Comparison of ENCODE assay signal across 8 mouse cellular contexts in the genomic region with DNA sequence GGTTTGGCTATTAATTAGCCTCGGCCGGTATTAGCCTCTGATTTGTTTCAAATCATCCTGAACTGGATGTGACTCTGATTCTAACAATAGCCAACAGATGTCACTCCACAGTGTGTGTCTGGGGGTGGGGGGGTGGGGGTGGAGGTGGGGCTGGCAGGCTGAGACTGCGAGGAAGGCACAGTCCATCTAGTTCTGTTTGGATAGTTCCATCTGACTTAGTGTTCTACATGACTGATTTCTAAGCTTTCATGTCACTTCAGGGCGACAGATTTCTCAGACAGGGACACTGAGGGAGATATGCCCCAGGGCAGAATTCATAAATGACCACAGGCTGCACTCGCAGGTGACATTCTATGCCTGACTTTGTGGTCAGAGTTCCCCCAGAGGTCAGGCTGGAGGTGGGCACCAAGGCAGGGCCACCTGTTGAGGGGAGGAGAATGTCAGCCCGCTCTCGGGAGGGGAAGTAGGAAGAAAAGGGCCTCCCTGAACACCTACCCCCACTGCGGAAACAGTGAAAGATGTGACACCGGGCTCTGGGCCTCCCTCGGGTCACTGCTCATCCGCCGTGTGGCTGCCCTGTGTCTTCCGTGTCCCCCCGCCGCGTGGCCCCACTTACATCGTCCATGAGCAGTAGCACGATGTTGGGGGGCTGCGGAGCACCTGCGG. TPM values are rescaled to one million over a fixed set of nuclear protein-coding genes. Genes with fewer than 3 reads are reported as not detected.
A peak's percentile ranks its signal among the peaks of the same experiment; 100 is the strongest.
DNase-seq lines count a peak whose midpoint lies in the region; ATAC-seq and TF ChIP-seq lines count a peak whose summit lies in the region.

No protein-coding gene starts in this region.

- H3K27ac ChIP-seq in heart, embryonic 14.5 days (replicated peaks in 1 of 2; ENCODE audit: control insufficient read depth in 1 of 2, insufficient read depth in 1 of 2, low read depth in 2 of 2, low read length in 2 of 2), result peak overlapping the region; percentile 60 to 81
- H3K27ac ChIP-seq in forebrain, embryonic 16.5 days (ENCODE audit: low read length), result no peak overlapping the region; the same call in 1 of the 2 replicates
- no peak overlapping the region for H3K27ac ChIP-seq in liver, embryonic 14.5 days
- H3K27ac ChIP-seq in stomach, embryonic 16.5 days (ENCODE audit: low read length), result peak overlapping the region; percentile 82

- intact Hi-C loops in heart, postnatal 36 days (cut with DNase I), result loop anchor here (2.0 kb wide), 1 partner anchor 36 kb away; no protein-coding TSS in a partner anchor
- intact Hi-C loops in left cerebral cortex, postnatal 36 days (cut with DNase I), result no loop called here

- peak overlapping the region; percentile 69 to 81 for H3K4me3 ChIP-seq in heart, embryonic 14.5 days (ENCODE audit: control insufficient read depth in 1 of 2, insufficient read depth in 1 of 2, low read depth in 1 of 2, low read length in 2 of 2)
- H3K4me3 ChIP-seq in forebrain, embryonic 16.5 days (replicated peaks; ENCODE audit: low read length), result peak overlapping the region; percentile 62
- peak overlapping the region; percentile 61 to 78 for H3K4me3 ChIP-seq in liver, embryonic 14.5 days (ENCODE audit: insufficient read depth in 1 of 2, low read depth in 2 of 2, low read length in 2 of 2)
- H3K4me3 ChIP-seq in stomach, embryonic 16.5 days (replicated peaks; ENCODE audit: low read length), result peak overlapping the region; percentile 81

- ATAC-seq in heart, embryonic 14.5 days (ENCODE audit: insufficient number of reproducible peaks, insufficient read depth, low FRiP score, low read depth), result peak; percentile 12
- peak; percentile 11; the same call in 1 of the 2 replicates for ATAC-seq in forebrain, embryonic 16.5 days
- ATAC-seq in liver, embryonic 14.5 days (ENCODE audit: insufficient read depth), result no peak; the same call in 1 of the 2 replicates
- ATAC-seq in stomach, embryonic 16.5 days (ENCODE audit: insufficient read depth, low FRiP score), result no peak

- peaks cover 5 to 16% of the 10 kb centered on the region in 2 experiments for H3K4me1 ChIP-seq in heart, embryonic 14.5 days (ENCODE audit: control insufficient read depth in 2 of 2, insufficient read depth in 2 of 2, low read length in 2 of 2)
- peaks cover 16% of the 10 kb centered on the region for H3K4me1 ChIP-seq in forebrain, embryonic 16.5 days (replicated peaks; ENCODE audit: control insufficient read depth, insufficient read depth, low read length)
- peaks cover 7 to 13% of the 10 kb centered on the region in 2 experiments for H3K4me1 ChIP-seq in liver, embryonic 14.5 days (replicated peaks; ENCODE audit: control insufficient read depth in 2 of 2, insufficient read depth in 2 of 2, low read length in 1 of 2)
- peaks cover 15% of the 10 kb centered on the region; the same call in 1 of the 2 replicates for H3K4me1 ChIP-seq in stomach, embryonic 16.5 days (ENCODE audit: control insufficient read depth, insufficient read depth, low read length)

- H3K9ac ChIP-seq in heart, embryonic 14.5 days (ENCODE audit: low read length), result peak overlapping the region; percentile 84
- peak overlapping the region; percentile 58 for H3K9ac ChIP-seq in forebrain, embryonic 16.5 days (replicated peaks; ENCODE audit: low read depth, low read length)
- H3K9ac ChIP-seq in liver, embryonic 14.5 days (replicated peaks), result peak overlapping the region; percentile 60
- peak overlapping the region; percentile 83 for H3K9ac ChIP-seq in stomach, embryonic 16.5 days (ENCODE audit: low read length)

- H3K4me2 ChIP-seq in heart, embryonic 14.5 days (ENCODE audit: low read length), result peak overlapping the region; percentile 89
- peak overlapping the region; percentile 63 for H3K4me2 ChIP-seq in forebrain, embryonic 16.5 days (ENCODE audit: low read length)
- H3K4me2 ChIP-seq in liver, embryonic 14.5 days (ENCODE audit: low read depth), result peak overlapping the region; percentile 81
- H3K4me2 ChIP-seq in stomach, embryonic 16.5 days (ENCODE audit: low read depth, low read length), result peak overlapping the region; percentile 66

- H3K27me3 ChIP-seq in heart, embryonic 14.5 days (ENCODE audit: control insufficient read depth, insufficient read depth, low read length), result no peaks in the 10 kb centered on the region
- H3K27me3 ChIP-seq in forebrain, embryonic 16.5 days (replicated peaks; ENCODE audit: control insufficient read depth, insufficient read depth, low read length), result no peaks in the 10 kb centered on the region
- H3K27me3 ChIP-seq in liver, embryonic 14.5 days (ENCODE audit: control insufficient read depth, insufficient read depth, low read length), result no peaks in the 10 kb centered on the region
- H3K27me3 ChIP-seq in stomach, embryonic 16.5 days (ENCODE audit: control insufficient read depth, insufficient read depth, low read length), result no peaks in the 10 kb centered on the region

- 1% methylated on average over 20 of the region's 20 CpGs for WGBS in heart, embryonic 14.5 days
- WGBS in forebrain, embryonic 16.5 days, result 1% methylated on average over 20 of the region's 20 CpGs
- WGBS in liver, embryonic 14.5 days (ENCODE audit: insufficient replicate concordance), result 6% methylated on average over 20 of the region's 20 CpGs
- 6% methylated on average over 20 of the region's 20 CpGs for WGBS in stomach, embryonic 16.5 days

- TF ChIP-seq EP300 in liver, embryonic 14.5 days (IDR thresholded peaks at IDR 0.05; ENCODE audit: low read depth), result no peak

- H3K9me3 ChIP-seq in heart, embryonic 14.5 days (ENCODE audit: control insufficient read depth, low read length), result no peaks in the 10 kb centered on the region
- no peaks in the 10 kb centered on the region for H3K9me3 ChIP-seq in forebrain, embryonic 16.5 days (ENCODE audit: control insufficient read depth, low read length)
- no peaks in the 10 kb centered on the region for H3K9me3 ChIP-seq in liver, embryonic 14.5 days (ENCODE audit: control insufficient read depth, low read length)
- no peaks in the 10 kb centered on the region for H3K9me3 ChIP-seq in stomach, embryonic 16.5 days (replicated peaks; ENCODE audit: control insufficient read depth, low read length)

- DNase-seq in heart, postnatal 36 days, result no peak
- DNase-seq in ES-CJ7 (ENCODE audit: low read depth, low spot score), result peak; percentile 29
- no peak for DNase-seq in liver, embryonic 14.5 days (ENCODE audit: low read depth in 3 of 3, low spot score in 3 of 3)
- DNase-seq in left cerebral cortex, postnatal 36 days (ENCODE audit: low spot score in 2 of 2), result no peak
- no peak for DNase-seq in right cerebral cortex, postnatal 4 days

- peaks cover 18% of the 10 kb centered on the region for H3K36me3 ChIP-seq in heart, embryonic 14.5 days (ENCODE audit: control insufficient read depth, insufficient read depth, low read length)
- no peaks in the 10 kb centered on the region for H3K36me3 ChIP-seq in forebrain, embryonic 16.5 days (ENCODE audit: control insufficient read depth, insufficient read depth)
- H3K36me3 ChIP-seq in liver, embryonic 14.5 days (replicated peaks; ENCODE audit: control insufficient read depth, insufficient read depth, low read depth), result no peaks in the 10 kb centered on the region
- no peaks in the 10 kb centered on the region for H3K36me3 ChIP-seq in stomach, embryonic 16.5 days (ENCODE audit: control insufficient read depth, insufficient read depth, low read length)

- no peak for TF ChIP-seq CTCF in liver, embryonic 14.5 days (IDR thresholded peaks at IDR 0.05; ENCODE audit: low read depth)

RNA-seq across cellular contexts. Expression of gene Galns, which starts 0.5 kb away (rescaled TPM):
- 10.3 and 11.2 TPM in 2 replicates for polyA plus RNA-seq in heart, embryonic 14.5 days (2014; fragmentation: Nextera tagmentation; extraction: Ambion mirVana)
- 1 to 10 TPM; 3.1 to 3.5 TPM for total RNA-seq in heart, postnatal 36 days (2021)
- polyA plus RNA-seq in forebrain, embryonic 16.5 days (2015; fragmentation: Nextera tagmentation; extraction: Ambion mirVana), result 3.8 and 4.6 TPM in 2 replicates
- polyA plus RNA-seq in liver, embryonic 14.5 days (2012; rRNA removed), result 4.3 and 4.6 TPM in 2 replicates
- polyA plus RNA-seq in liver, embryonic 14.5 days (2014; fragmentation: Nextera tagmentation; extraction: Ambion mirVana), result 3.8 and 4.7 TPM in 2 replicates
- 14.7 and 14.8 TPM in 2 replicates for polyA plus RNA-seq in stomach, embryonic 16.5 days (2015; fragmentation: Nextera tagmentation; extraction: Ambion mirVana)
- 1 to 10 TPM; 8.8 to 9.2 TPM for total RNA-seq in left cerebral cortex, postnatal 36 days (2021)

RNA-seq across cellular contexts. Expression of gene Trappc2l, which starts 0.7 kb away (rescaled TPM):
- polyA plus RNA-seq in heart, embryonic 14.5 days (2014; fragmentation: Nextera tagmentation; extraction: Ambion mirVana), result 78.2 and 84.8 TPM in 2 replicates
- 10 to 100 TPM; 65.8 to 67.9 TPM for total RNA-seq in heart, postnatal 36 days (2021)
- 72.0 and 92.6 TPM in 2 replicates for polyA plus RNA-seq in forebrain, embryonic 16.5 days (2015; fragmentation: Nextera tagmentation; extraction: Ambion mirVana)
- polyA plus RNA-seq in liver, embryonic 14.5 days (2012; rRNA removed), result 15.5 and 27.9 TPM in 2 replicates
- 32.5 and 35.4 TPM in 2 replicates for polyA plus RNA-seq in liver, embryonic 14.5 days (2014; fragmentation: Nextera tagmentation; extraction: Ambion mirVana)
- polyA plus RNA-seq in stomach, embryonic 16.5 days (2015; fragmentation: Nextera tagmentation; extraction: Ambion mirVana), result 41.4 and 50.6 TPM in 2 replicates
- 10 to 100 TPM; 78.7 to 84.5 TPM for total RNA-seq in left cerebral cortex, postnatal 36 days (2021)

RNA-seq across cellular contexts. Expression of gene Pabpn1l, which starts 11.8 kb away (rescaled TPM):
- not detected in 2 replicates for polyA plus RNA-seq in heart, embryonic 14.5 days (2014; fragmentation: Nextera tagmentation; extraction: Ambion mirVana)
- total RNA-seq in heart, postnatal 36 days (2021), result not detected
- polyA plus RNA-seq in forebrain, embryonic 16.5 days (2015; fragmentation: Nextera tagmentation; extraction: Ambion mirVana), result not detected in 2 replicates
- 0.03 TPM in 1 of 2 replicates, not detected in the other for polyA plus RNA-seq in liver, embryonic 14.5 days (2012; rRNA removed)
- not detected in 2 replicates for polyA plus RNA-seq in liver, embryonic 14.5 days (2014; fragmentation: Nextera tagmentation; extraction: Ambion mirVana)
- not detected in 2 replicates for polyA plus RNA-seq in stomach, embryonic 16.5 days (2015; fragmentation: Nextera tagmentation; extraction: Ambion mirVana)
- not detected for total RNA-seq in left cerebral cortex, postnatal 36 days (2021)

RNA-seq across cellular contexts. Expression of gene Aprt, which starts 34.0 kb away (rescaled TPM):
- polyA plus RNA-seq in heart, embryonic 14.5 days (2014; fragmentation: Nextera tagmentation; extraction: Ambion mirVana), result 240 and 243 TPM in 2 replicates
- 10 to 100 TPM; 29.8 to 38.9 TPM for total RNA-seq in heart, postnatal 36 days (2021)
- polyA plus RNA-seq in forebrain, embryonic 16.5 days (2015; fragmentation: Nextera tagmentation; extraction: Ambion mirVana), result 184 and 204 TPM in 2 replicates
- 87.5 and 101 TPM in 2 replicates for polyA plus RNA-seq in liver, embryonic 14.5 days (2012; rRNA removed)
- polyA plus RNA-seq in liver, embryonic 14.5 days (2014; fragmentation: Nextera tagmentation; extraction: Ambion mirVana), result 197 TPM in 2 replicates
- 335 and 345 TPM in 2 replicates for polyA plus RNA-seq in stomach, embryonic 16.5 days (2015; fragmentation: Nextera tagmentation; extraction: Ambion mirVana)
- total RNA-seq in left cerebral cortex, postnatal 36 days (2021), result 10 to 100 TPM; 54.5 to 62.3 TPM

RNA-seq across cellular contexts. Expression of gene Cdt1, which starts 42.9 kb away (rescaled TPM):
- polyA plus RNA-seq in heart, embryonic 14.5 days (2014; fragmentation: Nextera tagmentation; extraction: Ambion mirVana), result 23.2 and 27.6 TPM in 2 replicates
- 1 to 10 TPM; 2.4 to 2.5 TPM for total RNA-seq in heart, postnatal 36 days (2021)
- polyA plus RNA-seq in forebrain, embryonic 16.5 days (2015; fragmentation: Nextera tagmentation; extraction: Ambion mirVana), result 12.0 and 13.9 TPM in 2 replicates
- polyA plus RNA-seq in liver, embryonic 14.5 days (2012; rRNA removed), result 62.3 and 65.3 TPM in 2 replicates
- 41.9 and 48.8 TPM in 2 replicates for polyA plus RNA-seq in liver, embryonic 14.5 days (2014; fragmentation: Nextera tagmentation; extraction: Ambion mirVana)
- polyA plus RNA-seq in stomach, embryonic 16.5 days (2015; fragmentation: Nextera tagmentation; extraction: Ambion mirVana), result 28.4 and 28.5 TPM in 2 replicates
- 1 to 10 TPM; 1.8 to 3.5 TPM for total RNA-seq in left cerebral cortex, postnatal 36 days (2021)

Comparison
In these comparisons a context has a peak if more than half of its experiments do, and no peak if none do; other contexts are left out.
1. ATAC-seq: peak in heart, embryonic 14.5 days (single experiment) and forebrain, embryonic 16.5 days (single experiment); none in liver, embryonic 14.5 days (single experiment) and stomach, embryonic 16.5 days (single experiment).
2. H3K27ac ChIP-seq: peak in heart, embryonic 14.5 days (2 of 2) and stomach, embryonic 16.5 days (single experiment); none in forebrain, embryonic 16.5 days (single experiment) and liver, embryonic 14.5 days (single experiment).
3. Peak in every context shown above with its lines, with median percentiles within 50 percentile points of each other: H3K4me2 ChIP-seq, H3K4me3 ChIP-seq and H3K9ac ChIP-seq.